Mouse (Mus musculus) kidney, embryonic 15.5 days (tissue): ENCODE data around the gene Cntrl. TPM values are rescaled to one million over a fixed set of nuclear protein-coding genes. Genes with fewer than 3 reads are reported as not detected.

Experiments
- ATAC-seq: fragments of 200-750 bp; cut with Nextera tagmentation; replicated peaks from 2 replicates; pipeline ENCODE4 v1.8.0; 2017; ENCODE audit warnings: moderate TSS enrichment; ENCODE audit not compliant: low FRiP score
- H3K27ac ChIP-seq: fragments of 300-500 bp; sonication (generic); 2 replicates; pipeline ENCODE4 v1.5.1; 2015; ENCODE audit warnings: mild to moderate bottlenecking, inconsistent platforms
- H3K27me3 ChIP-seq: fragments of 300-500 bp; sonication (generic); 2 replicates; pipeline ENCODE4 v1.6.1; 2015; ENCODE audit warnings: inconsistent platforms
- H3K36me3 ChIP-seq: fragments of 300-500 bp; sonication (generic); 2 replicates; pipeline ENCODE4 v1.6.1; 2015; ENCODE audit warnings: inconsistent platforms
- H3K4me1 ChIP-seq: fragments of 300-500 bp; sonication (generic); 2 replicates; pipeline ENCODE4 v1.6.1; 2015; ENCODE audit warnings: inconsistent platforms
- H3K4me2 ChIP-seq: fragments of 300-500 bp; sonication (generic); 2 replicates; pipeline ENCODE4 v1.6.1; 2015; ENCODE audit warnings: moderate library complexity, mild to moderate bottlenecking, inconsistent platforms
- H3K4me3 ChIP-seq: fragments of 300-500 bp; sonication (generic); replicated peaks from 2 replicates; pipeline ENCODE4 v1.5.1; 2015; ENCODE audit warnings: mild to moderate bottlenecking, inconsistent platforms
- H3K9ac ChIP-seq: fragments of 300-500 bp; sonication (generic); 2 replicates; pipeline ENCODE4 v1.6.1; 2015; ENCODE audit warnings: mild to moderate bottlenecking, inconsistent platforms
- H3K9me3 ChIP-seq: fragments of 300-500 bp; sonication (generic); replicated peaks from 2 replicates; pipeline ENCODE4 v1.6.1; 2016; ENCODE audit warnings: inconsistent platforms
- WGBS: fragments of 180-500 bp; shearing (Covaris S2); methylation state at CpG from one replicate; pipeline ENCODE4 v1.1.7; 2015; ENCODE audit warnings: mixed read lengths; 5-methylcytosine and 5-hydroxymethylcytosine counted together
- polyA plus RNA-seq: library from polyadenylated mRNA; unstranded; fragments of >200 nt; fragmentation: Nextera tagmentation; extraction: Ambion mirVana; gene quantifications from 2 replicates; pipeline ENCODE4 v1.2.1, GENCODE M21; 2015

Cntrl gene
- polyA plus RNA-seq, 1 experiment from 2014 or later = 26.6 TPM

GRCm38 (mm10) chr2:35158358-35158757, 49.1 kb downstream of the Cntrl start:
- 87% methylated on average over 3 of the region's 3 CpGs for WGBS
- Histone ChIP-seq H3K4me1 (no peaks in the 10 kb centered on the region), H3K9ac (no peak overlapping the region), H3K27me3 (no peaks in the 10 kb centered on the region), H3K36me3 (peaks cover 87% of the 10 kb centered on the region), H3K4me2 (no peak overlapping the region), H3K27ac (no peak overlapping the region), H3K9me3 (no peaks in the 10 kb centered on the region), H3K4me3 (no peak overlapping the region)
- no peak for ATAC-seq

GRCm38 (mm10) chr2:35160206-35160605, 50.9 kb downstream of the Cntrl start:
- Histone ChIP-seq H3K9me3 (no peaks in the 10 kb centered on the region), H3K4me1 (no peaks in the 10 kb centered on the region), H3K27ac (no peak overlapping the region), H3K4me3 (no peak overlapping the region), H3K36me3 (peaks cover 86% of the 10 kb centered on the region), H3K27me3 (no peaks in the 10 kb centered on the region), H3K4me2 (no peak overlapping the region), H3K9ac (no peak overlapping the region)
- ATAC-seq = no peak
- WGBS = 34% methylated on average over 5 of the region's 5 CpGs

- Histone ChIP-seq H3K9me3 (no peaks in the 10 kb centered on the region), H3K27ac (no peak overlapping the region), H3K4me3 (no peak overlapping the region), H3K27me3 (no peaks in the 10 kb centered on the region), H3K9ac (no peak overlapping the region), H3K4me1 (no peaks in the 10 kb centered on the region), H3K4me2 (no peak overlapping the region), H3K36me3 (peaks cover 86% of the 10 kb centered on the region)
- no peak for ATAC-seq
- 81% methylated on average over 4 of the region's 4 CpGs for WGBS
Measured at GRCm38 (mm10) chr2:35161846-35162488, 52.7 kb downstream of the Cntrl start.

GRCm38 (mm10) chr2:35163396-35163795, 54.1 kb downstream of the Cntrl start:
- ATAC-seq = no peak
- 95% methylated on average over 5 of the region's 5 CpGs for WGBS
- H3K4me2 ChIP-seq = no peak overlapping the region
- no peak overlapping the region for H3K4me3 ChIP-seq
- H3K9ac ChIP-seq = no peak overlapping the region
- no peaks in the 10 kb centered on the region for H3K27me3 ChIP-seq
- no peak overlapping the region for H3K27ac ChIP-seq
- peaks cover 85% of the 10 kb centered on the region for H3K36me3 ChIP-seq
- no peaks in the 10 kb centered on the region for H3K9me3 ChIP-seq
- H3K4me1 ChIP-seq = no peaks in the 10 kb centered on the region

GRCm38 (mm10) chr2:35165416-35165815, 56.1 kb downstream of the Cntrl start:
- Histone ChIP-seq H3K4me1 (no peaks in the 10 kb centered on the region), H3K4me3 (no peak overlapping the region), H3K27me3 (no peaks in the 10 kb centered on the region), H3K9me3 (no peaks in the 10 kb centered on the region), H3K27ac (no peak overlapping the region), H3K4me2 (no peak overlapping the region), H3K36me3 (peaks cover 86% of the 10 kb centered on the region), H3K9ac (no peak overlapping the region)
- 97% methylated on average over 13 of the region's 13 CpGs for WGBS
- ATAC-seq = no peak

- Histone ChIP-seq H3K9me3 (no peaks in the 10 kb centered on the region), H3K4me1 (no peaks in the 10 kb centered on the region), H3K4me3 (no peak overlapping the region), H3K36me3 (peaks cover 93% of the 10 kb centered on the region), H3K4me2 (no peak overlapping the region), H3K27me3 (no peaks in the 10 kb centered on the region), H3K9ac (no peak overlapping the region), H3K27ac (no peak overlapping the region)
- WGBS = 92% methylated on average over 5 of the region's 5 CpGs
- ATAC-seq = no peak
Measured at GRCm38 (mm10) chr2:35166816-35167215, 57.5 kb downstream of the Cntrl start.

- 90% methylated on average over 2 of the region's 2 CpGs for WGBS
- H3K4me3 ChIP-seq = no peak overlapping the region
- H3K27ac ChIP-seq = no peak overlapping the region
- H3K4me2 ChIP-seq = no peak overlapping the region
- no peak for ATAC-seq
- peaks cover 6% of the 10 kb centered on the region; the same call in 1 of the 2 replicates for H3K4me1 ChIP-seq
- no peaks in the 10 kb centered on the region for H3K27me3 ChIP-seq
- no peak overlapping the region for H3K9ac ChIP-seq
- no peaks in the 10 kb centered on the region for H3K9me3 ChIP-seq
- H3K36me3 ChIP-seq = peaks cover 94% of the 10 kb centered on the region
Measured at GRCm38 (mm10) chr2:35169452-35169851, 60.2 kb downstream of the Cntrl start.

GRCm38 (mm10) chr2:35171341-35171861, 62.1 kb downstream of the Cntrl start:
- Histone ChIP-seq H3K4me3 (no peak overlapping the region), H3K4me1 (peaks cover 6% of the 10 kb centered on the region; the same call in 1 of the 2 replicates), H3K9me3 (no peaks in the 10 kb centered on the region), H3K36me3 (peaks cover 95% of the 10 kb centered on the region), H3K27ac (no peak overlapping the region), H3K4me2 (no peak overlapping the region), H3K9ac (no peak overlapping the region), H3K27me3 (no peaks in the 10 kb centered on the region)
- ATAC-seq = no peak
- 90% methylated on average over 10 of the region's 10 CpGs for WGBS

- Histone ChIP-seq H3K4me1 (peaks cover 6% of the 10 kb centered on the region; the same call in 1 of the 2 replicates), H3K4me2 (no peak overlapping the region), H3K9me3 (no peaks in the 10 kb centered on the region), H3K36me3 (peaks cover 96% of the 10 kb centered on the region), H3K4me3 (no peak overlapping the region), H3K9ac (no peak overlapping the region), H3K27me3 (no peaks in the 10 kb centered on the region), H3K27ac (no peak overlapping the region; the same call in 1 of the 2 replicates)
- no peak for ATAC-seq
- 87% methylated on average over 4 of the region's 4 CpGs for WGBS
Measured at GRCm38 (mm10) chr2:35172246-35172645, 63.0 kb downstream of the Cntrl start.

- Histone ChIP-seq H3K36me3 (peaks cover 95% of the 10 kb centered on the region), H3K27ac (no peak overlapping the region), H3K9me3 (no peaks in the 10 kb centered on the region), H3K9ac (no peak overlapping the region), H3K4me3 (no peak overlapping the region), H3K4me1 (peaks cover 6% of the 10 kb centered on the region; the same call in 1 of the 2 replicates), H3K27me3 (no peaks in the 10 kb centered on the region), H3K4me2 (no peak overlapping the region)
- ATAC-seq = no peak; the same call in 1 of the 2 replicates
- WGBS = 87% methylated on average over 5 of the region's 5 CpGs
Measured at GRCm38 (mm10) chr2:35173666-35174065, 64.4 kb downstream of the Cntrl start.

- ATAC-seq = no peak; the same call in 1 of the 2 replicates
- no peak overlapping the region for H3K4me2 ChIP-seq
- no peak overlapping the region for H3K4me3 ChIP-seq
- H3K36me3 ChIP-seq = peaks cover 96% of the 10 kb centered on the region
- H3K9me3 ChIP-seq = no peaks in the 10 kb centered on the region
- H3K27me3 ChIP-seq = no peaks in the 10 kb centered on the region
- peaks cover 6% of the 10 kb centered on the region; the same call in 1 of the 2 replicates for H3K4me1 ChIP-seq
- WGBS = 29% methylated on average over 5 of the region's 5 CpGs
- H3K27ac ChIP-seq = peak overlapping the region; percentile 62; the same call in 1 of the 2 replicates
- H3K9ac ChIP-seq = no peak overlapping the region
Measured at GRCm38 (mm10) chr2:35174100-35174499, 64.8 kb downstream of the Cntrl start.

- no peak for ATAC-seq
- Histone ChIP-seq H3K9me3 (no peaks in the 10 kb centered on the region), H3K27me3 (no peaks in the 10 kb centered on the region), H3K4me3 (no peak overlapping the region), H3K4me1 (peaks cover 6% of the 10 kb centered on the region; the same call in 1 of the 2 replicates), H3K4me2 (no peak overlapping the region), H3K36me3 (peaks cover 98% of the 10 kb centered on the region), H3K9ac (no peak overlapping the region), H3K27ac (no peak overlapping the region)
- 87% methylated on average over 12 of the region's 12 CpGs for WGBS
Measured at GRCm38 (mm10) chr2:35175281-35176065, 66.2 kb downstream of the Cntrl start.
